Mouse (Mus musculus) monocyte, adult 5-6 weeks (primary cell): ENCODE data around the gene Fbxo36. TPM values are rescaled to one million over a fixed set of nuclear protein-coding genes. Genes with fewer than 3 reads are reported as not detected.

Experiments used
- ATAC-seq: fragments of 153-309, 156-312 bp; replicated peaks from 2 replicates; pipeline ENCODE4 v1.8.0; 2017; ENCODE audit warnings: mild to moderate bottlenecking; ENCODE audit not compliant: low TSS enrichment, insufficient number of reproducible peaks, severe bottlenecking, poor library complexity, low FRiP score
- total RNA-seq: library from RNA; stranded (forward); fragments of 200-1000, 200-491, 200-594 nt; gene quantifications from 3 replicates; pipeline ENCODE4 v1.2.3, GENCODE M21; 2017

Gene Fbxo36
- total RNA-seq, 1 experiment from 2014 or later = not detected

DNA sequence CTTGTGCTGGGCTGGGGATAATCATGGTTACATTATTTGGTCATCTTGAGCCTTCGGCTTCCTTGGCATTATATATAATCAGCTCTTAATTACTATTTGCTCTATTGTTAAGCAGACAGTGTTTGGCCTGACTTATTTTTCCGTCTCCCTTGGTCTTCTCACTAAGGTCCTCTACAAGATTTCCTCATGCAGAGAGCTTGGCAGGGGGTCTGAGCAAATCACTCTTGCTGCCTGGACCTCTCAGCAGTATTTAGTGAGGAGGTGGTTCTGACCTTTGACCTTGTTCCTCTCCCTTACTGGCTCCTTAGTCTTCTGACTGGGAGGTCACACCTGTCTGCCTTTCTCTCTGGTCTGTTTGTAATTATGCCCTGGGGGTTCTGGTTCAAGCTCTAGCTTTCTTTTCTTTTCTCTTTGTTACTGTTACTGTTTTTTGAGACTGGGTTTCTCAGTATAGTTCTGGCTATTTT lies 42.5 kb downstream of the Fbxo36 start:
- ATAC-seq = no peak

- no peak for ATAC-seq
Observed at GRCm38 (mm10) chr1:84882937-84883336, 43.3 kb downstream of the Fbxo36 start.

- no peak for ATAC-seq
Observed at GRCm38 (mm10) chr1:84883889-84884288, 44.2 kb downstream of the Fbxo36 start.

GRCm38 (mm10) chr1:84885174-84885573 lies 45.5 kb downstream of the Fbxo36 start:
- ATAC-seq = no peak

GRCm38 (mm10) chr1:84885921-84886320 lies 46.3 kb downstream of the Fbxo36 start:
- no peak for ATAC-seq

DNA sequence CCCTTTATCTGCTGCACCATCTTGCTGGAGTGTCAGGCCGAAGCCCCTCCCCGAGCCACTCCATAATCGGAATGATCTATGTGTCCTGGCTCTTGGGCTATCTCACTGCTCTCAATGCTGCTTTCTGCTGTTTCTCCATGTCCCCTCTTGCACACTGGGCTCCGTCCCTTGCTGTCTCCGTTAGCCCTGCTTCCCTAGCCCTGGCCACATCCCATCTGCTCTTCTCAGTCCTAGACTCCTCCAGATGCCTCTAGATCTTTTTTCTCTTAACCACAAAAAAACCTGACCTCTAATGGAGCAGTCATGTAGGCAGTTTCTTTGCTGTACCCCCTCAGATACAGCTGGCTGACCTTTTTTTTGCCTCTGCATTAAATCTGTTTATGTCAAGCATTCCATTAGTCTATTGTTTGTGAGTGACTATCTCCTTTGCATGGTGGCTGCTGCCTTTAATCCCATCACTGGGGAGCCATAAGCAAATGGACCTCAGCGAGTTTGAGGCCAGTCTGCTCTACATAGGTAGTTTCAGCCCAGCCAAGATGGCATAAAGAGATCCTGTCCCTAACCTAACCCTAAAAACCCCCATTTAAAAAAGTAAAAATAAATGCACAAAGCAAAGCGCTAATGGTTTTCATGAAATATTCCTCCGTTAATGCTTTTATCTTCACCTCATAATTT lies 49.8 kb downstream of the Fbxo36 start:
- no peak for ATAC-seq

DNA sequence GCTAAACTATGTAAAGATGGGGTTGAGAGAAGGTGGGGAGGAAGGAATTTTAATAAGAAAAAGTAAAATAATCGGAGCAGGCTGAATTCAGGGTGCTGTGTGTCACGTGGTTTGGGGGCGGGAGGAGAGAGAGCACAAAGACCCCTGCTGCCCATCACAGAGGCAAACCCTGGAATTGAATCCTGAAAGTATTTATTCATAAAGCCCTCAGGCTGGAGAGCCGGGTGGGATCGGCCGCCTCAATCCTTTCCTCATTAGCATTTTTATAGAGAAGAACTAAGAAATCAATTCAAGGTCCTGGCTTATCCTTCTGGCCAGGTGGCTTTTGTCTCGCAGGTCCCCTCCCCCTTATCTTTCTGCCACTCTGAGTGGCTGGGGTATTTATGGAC lies 50.4 kb downstream of the Fbxo36 start:
- no peak for ATAC-seq

- ATAC-seq = no peak
Observed at GRCm38 (mm10) chr1:84890503-84890902, 50.9 kb downstream of the Fbxo36 start.

- no peak for ATAC-seq
Observed at GRCm38 (mm10) chr1:84891746-84892145, 52.1 kb downstream of the Fbxo36 start.

GRCm38 (mm10) chr1:84897364-84897763 lies 57.7 kb downstream of the Fbxo36 start:
- ATAC-seq = no peak

- ATAC-seq = no peak
Observed at GRCm38 (mm10) chr1:84899156-84899555, 59.5 kb downstream of the Fbxo36 start.

DNA sequence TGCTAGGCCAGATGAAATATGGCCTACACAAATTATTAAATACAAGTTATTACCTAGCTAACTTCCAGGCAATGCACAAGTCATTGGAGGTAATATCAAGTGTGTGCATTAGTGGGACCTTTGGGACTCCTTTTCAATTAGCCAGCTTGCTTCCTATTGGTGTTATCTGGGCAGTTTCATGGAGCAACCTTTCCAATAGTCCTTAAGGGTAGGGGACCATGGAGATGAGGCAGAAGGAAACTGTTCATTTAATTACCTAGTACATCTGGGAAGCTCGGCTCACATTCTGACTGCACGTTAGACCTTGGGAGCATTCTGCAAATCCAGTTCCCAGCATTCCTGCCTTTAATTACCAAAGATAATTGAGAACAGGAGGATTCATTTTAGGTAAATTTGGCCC lies 64.8 kb downstream of the Fbxo36 start:
- no peak for ATAC-seq

DNA sequence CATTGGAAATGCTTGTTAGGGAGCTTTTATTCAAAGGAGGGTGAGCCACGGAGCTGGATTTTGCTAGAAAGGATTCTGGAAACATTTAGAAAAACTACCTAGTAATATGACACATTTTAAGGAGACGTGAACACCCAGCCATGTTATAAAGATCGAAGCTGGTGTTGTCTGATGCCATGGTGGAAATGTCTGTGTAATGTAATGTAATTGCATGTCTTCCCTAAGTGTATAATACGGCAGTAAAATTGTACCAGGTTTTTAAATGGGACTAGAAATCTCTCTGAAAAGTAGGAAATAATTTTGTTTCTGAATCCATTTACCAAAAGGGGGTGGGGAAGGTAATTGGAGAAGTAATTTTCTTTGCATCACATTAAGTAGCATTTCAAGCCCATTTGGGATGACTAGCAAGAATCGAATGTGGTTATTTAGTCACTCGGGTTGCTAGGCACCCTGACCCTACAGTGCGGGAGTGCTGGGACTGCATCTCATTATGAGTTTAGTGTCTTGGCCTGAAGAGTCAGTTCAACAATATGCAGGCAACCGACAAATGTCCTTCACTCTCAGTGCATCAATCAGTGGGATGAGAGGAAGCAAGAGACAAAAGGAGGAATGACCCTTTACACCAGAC lies 70.7 kb downstream of the Fbxo36 start:
- ATAC-seq = no peak

DNA sequence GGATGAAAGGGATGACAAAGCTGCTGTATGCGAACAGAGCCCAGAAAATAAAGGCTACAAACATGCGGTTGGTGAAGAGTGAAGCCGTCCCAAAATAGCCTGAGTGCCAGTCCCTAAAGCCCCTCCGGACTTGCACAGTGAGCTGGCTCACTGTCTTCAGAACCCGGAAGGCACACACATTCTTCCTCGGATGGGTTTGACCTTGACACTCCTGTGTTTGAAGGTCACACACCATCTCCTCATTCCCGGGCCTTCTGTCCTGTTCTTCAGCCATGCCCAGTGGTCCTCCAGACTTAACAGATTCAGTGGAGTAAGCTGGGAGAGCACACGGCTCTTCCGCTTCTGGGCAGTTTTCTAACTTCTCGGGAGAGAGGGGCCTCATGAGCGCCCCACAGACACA lies 72.9 kb downstream of the Fbxo36 start:
- ATAC-seq = no peak

GRCm38 (mm10) chr1:84915010-84915409 lies 75.4 kb downstream of the Fbxo36 start:
- no peak for ATAC-seq

GRCm38 (mm10) chr1:84918865-84919264 lies 79.2 kb downstream of the Fbxo36 start:
- no peak for ATAC-seq

DNA sequence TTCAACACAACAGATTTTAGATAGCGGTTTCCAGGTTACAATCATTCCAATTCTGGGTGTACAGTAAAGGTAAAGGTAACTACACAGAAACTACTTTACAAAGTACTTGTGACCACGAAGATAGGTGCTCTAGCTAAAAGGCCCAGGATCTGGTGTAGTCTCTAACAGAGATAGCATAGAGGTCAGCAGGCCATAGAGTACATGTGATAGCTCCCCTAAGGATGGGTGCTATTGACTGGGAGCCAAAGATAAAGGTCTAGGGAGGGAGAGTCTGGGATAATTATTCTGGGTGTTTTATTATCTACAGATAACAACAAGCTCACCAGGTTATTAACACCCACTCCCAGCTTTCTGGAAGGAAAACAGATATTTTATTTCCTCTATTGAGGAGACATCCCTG lies 83.8 kb downstream of the Fbxo36 start:
- no peak for ATAC-seq

- peak; percentile 80 for ATAC-seq
Observed at GRCm38 (mm10) chr1:84924134-84924533, 84.5 kb downstream of the Fbxo36 start.

DNA sequence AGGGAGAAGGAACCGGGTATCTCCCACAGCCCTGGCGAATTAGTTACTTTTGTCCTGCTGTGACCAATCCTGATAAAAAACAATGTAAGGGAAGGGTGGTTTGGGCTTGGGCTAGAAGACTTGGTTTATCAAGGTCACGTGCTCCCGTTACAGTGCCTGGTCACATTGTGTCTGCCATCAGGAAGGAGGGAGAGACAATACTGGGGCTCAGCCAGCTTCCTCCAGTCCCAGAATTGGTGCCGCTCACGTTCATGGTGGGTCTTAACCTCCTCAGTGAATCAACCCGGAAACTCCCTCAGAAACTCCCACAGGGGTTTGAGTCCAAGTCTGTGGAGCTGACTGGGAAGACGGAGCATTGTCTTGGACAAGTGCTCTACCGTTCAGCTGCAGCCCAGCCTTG lies 86.0 kb downstream of the Fbxo36 start:
- ATAC-seq = no peak

DNA sequence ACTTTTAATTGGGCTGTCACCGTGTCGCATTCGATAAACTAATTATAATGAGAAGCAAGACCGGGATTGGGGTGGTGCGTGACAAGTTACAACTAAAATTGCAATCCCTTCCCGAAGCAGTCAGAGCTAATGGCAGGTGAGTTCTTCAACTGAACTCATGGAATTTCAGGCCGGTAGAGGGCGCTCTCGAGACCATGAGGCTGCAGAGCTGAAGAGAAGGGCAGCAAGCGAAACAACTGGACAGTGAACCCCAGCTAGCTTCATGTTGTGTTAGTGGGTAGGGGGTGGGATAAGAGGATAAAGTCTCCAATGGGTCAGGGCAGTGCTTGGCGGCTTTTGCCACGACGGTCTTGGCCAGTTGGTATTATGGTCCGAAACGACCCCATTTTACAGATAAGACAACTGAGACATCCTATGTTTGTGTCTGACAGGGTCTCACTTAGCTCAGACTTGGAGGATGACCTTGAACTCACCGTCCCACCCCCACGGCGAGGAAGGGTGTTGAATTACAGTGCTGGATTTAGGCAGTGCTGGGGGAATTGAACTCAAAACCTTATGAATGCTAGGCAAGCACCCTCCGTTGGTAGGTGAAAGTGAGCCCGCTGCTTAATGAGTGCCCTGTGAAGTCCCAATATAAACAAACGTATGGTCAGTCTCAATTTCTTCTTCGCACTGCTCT lies 94.0 kb downstream of the Fbxo36 start:
- peak; percentile 25; the same call in 1 of the 2 replicates for ATAC-seq
